Mouse (Mus musculus) layer of hippocampus, adult 2 months (tissue): ENCODE data around the gene Scamp3. TPM values are rescaled to one million over a fixed set of nuclear protein-coding genes. Genes with fewer than 3 reads are reported as not detected.
"Not testable (repeated sequence)": the region's sequence is repeated elsewhere in the genome, so short reads cannot be mapped to it uniquely, and the experiment has no call there.

ENCODE experiments used
- DNase-seq, 2 experiments: peaks; one replicate each; pipeline ENCODE4 v3.0.0; 2022; ENCODE audit warnings: low spot score in 2 of 2
- H3K27ac ChIP-seq: fragments of 200-600 bp; 2 replicates; pipeline ENCODE4 v1.8.1; 2022
- H3K4me3 ChIP-seq: fragments of 200-600 bp; 2 replicates; pipeline ENCODE4 v1.8.1; 2022; ENCODE audit warnings: mild to moderate bottlenecking
- CTCF ChIP-seq: fragments of 200-600 bp; conservative IDR thresholded peaks from 2 replicates; pipeline ENCODE4 v1.8.1; 2022; ENCODE audit warnings: antibody characterized with exemption, mild to moderate bottlenecking, moderate library complexity
- total RNA-seq, 2 experiments: library from RNA; stranded (reverse); gene quantifications; 2 replicates each; pipeline ENCODE4 v1.2.3; 2021

Scamp3 gene
- total RNA-seq, 2 experiments from 2014 or later = 67.1 to 69.0 TPM

DNA sequence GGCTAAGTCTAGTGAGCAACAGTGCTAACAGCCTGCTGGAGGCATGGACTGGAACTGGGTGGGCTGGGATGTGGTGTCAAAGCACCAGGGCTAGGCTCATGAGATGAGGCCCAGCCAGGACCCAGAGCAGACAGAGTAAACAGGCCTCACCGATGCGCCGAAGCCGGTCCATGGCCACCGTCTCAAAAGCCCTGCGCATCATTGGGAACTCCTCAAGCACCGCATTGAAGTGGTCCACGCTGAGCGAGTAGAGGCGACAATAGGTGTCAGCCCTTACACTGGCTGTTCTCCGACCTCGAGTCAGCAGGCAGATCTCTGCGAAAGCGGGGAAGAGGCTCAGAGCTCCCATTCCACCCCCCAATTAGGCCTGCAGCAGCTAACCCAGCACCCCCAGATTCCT is 28.7 kb upstream of the Scamp3 start:
- H3K4me3 ChIP-seq = no peak overlapping the region
- no peak for DNase-seq
- no peak overlapping the region for H3K27ac ChIP-seq
- TF ChIP-seq CTCF = no peak

DNA sequence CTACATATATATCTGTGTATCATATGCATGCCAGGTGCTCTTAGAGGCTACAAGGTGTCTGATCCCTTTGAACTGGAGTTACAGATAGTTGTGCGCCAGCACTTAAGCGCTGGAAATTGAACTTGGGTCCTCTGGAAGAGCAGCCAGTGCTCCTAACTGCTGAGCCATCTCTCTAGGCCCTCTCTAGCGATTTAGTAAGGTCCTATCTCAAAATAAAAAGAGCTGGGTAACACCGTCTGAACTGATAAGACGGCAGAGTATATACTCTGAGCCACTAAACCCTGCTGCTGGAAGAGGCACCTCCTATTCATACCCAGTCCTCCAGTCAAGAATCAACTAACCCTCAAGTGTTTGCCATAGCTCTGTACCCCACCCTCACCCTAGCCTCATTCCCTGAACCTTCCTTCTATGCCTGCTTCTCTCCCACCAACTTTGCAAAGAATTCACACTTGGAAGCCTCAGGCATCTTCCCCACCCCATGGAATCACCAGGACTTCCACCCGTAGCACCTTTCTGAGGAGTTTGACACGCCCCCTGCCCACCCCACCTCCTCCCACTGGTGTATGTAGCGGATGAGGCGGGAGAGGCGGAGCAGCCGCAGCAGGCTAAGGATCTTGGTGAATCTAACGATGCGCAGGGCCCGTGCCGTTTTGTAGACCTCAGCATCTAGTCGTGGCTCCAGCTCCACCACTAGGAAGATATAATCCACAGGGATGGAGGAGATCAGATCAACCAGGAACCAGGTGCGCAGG is 25.0 kb upstream of the Scamp3 start:
- no peak for TF ChIP-seq CTCF
- Histone ChIP-seq H3K4me3 (no peak overlapping the region), H3K27ac (no peak overlapping the region)
- DNase-seq = no peak

DNA sequence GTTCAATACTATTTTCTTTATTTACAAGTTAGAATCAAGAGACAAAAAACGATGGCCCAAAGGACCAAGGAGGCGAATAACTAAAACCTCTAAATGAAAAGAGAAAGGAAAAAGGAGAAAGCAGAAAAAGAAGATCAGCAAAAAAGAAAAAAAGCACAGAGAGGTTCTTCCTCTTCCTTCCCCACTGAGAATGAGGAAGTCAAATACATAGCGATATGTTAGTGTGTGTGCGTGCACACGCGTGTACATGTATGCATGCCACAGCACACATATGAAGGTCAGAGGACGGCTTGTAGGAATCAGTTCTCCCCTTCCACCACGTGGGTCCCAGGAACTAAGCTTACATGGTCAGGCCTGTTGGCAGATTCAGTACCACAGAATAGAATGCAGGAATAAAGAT is 20.3 kb upstream of the Scamp3 start:
- DNase-seq = no peak
- no peak for TF ChIP-seq CTCF
- no peak overlapping the region for H3K4me3 ChIP-seq
- no peak overlapping the region for H3K27ac ChIP-seq

DNA sequence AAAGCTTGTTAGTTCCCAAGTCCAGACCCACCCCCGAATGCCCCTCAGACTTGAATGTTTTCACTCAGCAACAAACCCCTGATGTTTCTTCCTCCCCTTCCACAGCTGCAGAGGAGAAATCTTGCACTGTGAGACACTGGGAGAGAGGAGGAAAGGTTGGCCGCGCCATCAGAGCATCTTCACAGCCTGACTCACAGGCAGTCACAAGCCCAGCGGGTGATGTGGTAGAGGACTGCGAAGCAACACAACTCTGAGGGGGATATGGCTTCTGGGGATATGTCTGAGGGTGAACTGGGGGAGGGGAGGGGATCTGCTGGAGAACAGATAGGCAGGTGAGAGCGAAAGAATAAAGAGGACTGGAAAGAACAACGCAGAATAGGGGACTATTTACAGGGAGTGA is 18.6 kb upstream of the Scamp3 start:
- no peak for DNase-seq
- H3K4me3 ChIP-seq = no peak overlapping the region; the same call in 1 of the 2 replicates
- no peak overlapping the region for H3K27ac ChIP-seq
- TF ChIP-seq CTCF = no peak

DNA sequence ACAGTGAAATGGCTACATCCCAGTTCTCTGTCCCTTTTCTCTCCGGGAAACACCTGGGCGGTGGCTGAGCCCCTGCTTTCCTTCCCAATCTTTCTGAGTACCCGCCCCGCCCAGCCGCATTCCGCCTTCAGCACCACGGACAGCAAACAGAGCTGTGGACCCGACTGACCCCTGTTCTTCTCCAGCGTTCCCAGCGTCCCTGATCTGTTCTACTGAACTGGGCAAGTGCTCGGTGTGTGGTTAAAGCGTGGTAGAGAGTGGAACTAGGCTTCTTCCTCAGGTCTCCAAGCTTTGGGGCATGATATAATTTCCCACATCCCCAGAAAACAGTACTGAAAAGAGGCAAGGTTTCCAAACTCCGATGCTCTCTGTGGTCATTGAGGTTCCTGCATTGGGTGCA is 18.1 kb upstream of the Scamp3 start:
- no peak overlapping the region for H3K27ac ChIP-seq
- TF ChIP-seq CTCF = no peak
- peak overlapping the region; percentile 62 for H3K4me3 ChIP-seq
- DNase-seq = no peak

DNA sequence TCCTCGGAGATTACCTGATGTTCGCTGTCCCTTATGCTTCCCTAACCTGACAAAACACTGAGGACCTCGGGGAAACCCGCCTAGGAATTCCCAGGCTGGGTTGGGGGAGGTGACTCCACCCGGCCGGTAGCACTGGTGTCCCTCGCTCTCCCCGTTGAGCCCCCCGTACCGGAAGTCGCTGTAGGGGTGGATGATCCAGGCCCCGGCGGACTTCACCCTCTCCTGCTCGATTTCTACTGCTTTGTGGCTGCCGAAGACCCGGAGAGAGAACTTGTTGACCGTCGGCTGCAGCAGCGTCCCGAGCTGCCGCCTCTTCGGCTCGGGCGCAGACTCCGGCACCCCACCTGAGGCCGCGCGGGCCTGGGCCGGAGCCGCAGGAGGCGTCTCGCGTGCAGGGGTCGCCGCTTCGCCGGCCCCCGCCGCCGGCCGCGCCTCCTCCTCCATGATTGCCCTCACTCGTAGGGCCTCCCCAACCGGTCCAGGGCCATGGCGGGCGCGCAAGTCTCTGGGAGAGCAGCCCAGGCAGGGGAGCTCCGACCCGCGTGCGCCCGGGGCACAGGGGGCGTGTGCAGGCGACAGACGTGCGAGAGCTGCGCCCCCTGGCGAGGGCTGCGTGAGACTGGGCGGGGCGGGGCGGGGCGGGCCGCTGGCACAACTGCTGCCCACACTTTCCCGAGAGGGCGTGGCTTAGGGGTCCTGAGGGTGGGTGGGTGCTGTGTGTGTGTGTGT is 17.5 kb upstream of the Scamp3 start, which contains the start of gene Hcn3:
Hcn3 (minus strand) TSS at position 581 of the 729 bp plus-strand sequence.
- DNase-seq = peak in 1 of 2 experiments; percentile 59
- H3K27ac ChIP-seq = no peak within 1 kb of the TSS
- peak within 1 kb of the TSS; percentile 62 for H3K4me3 ChIP-seq
- TF ChIP-seq CTCF = peak; percentile 73

DNA sequence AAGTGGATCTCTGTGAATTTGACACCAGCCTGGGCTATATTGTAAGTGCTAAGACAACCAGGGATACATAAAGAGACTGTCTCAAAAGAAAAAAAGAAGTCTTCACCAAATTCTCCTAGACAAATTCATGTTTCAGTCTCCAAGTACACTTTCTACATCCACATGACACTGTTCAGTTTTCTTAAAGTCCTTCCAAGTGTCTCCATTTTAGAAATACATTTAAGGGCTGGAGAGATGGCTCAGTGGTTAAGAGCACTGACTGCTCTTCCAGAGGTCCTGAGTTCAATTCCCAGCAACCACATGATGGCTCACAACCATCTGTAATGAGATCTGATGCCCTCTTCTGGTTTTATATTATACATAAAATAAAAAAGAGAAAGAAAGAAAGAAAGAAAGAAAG is 16.1 kb upstream of the Scamp3 start:
- DNase-seq, H3K27ac ChIP-seq, H3K4me3 ChIP-seq: not testable (repeated sequence)

DNA sequence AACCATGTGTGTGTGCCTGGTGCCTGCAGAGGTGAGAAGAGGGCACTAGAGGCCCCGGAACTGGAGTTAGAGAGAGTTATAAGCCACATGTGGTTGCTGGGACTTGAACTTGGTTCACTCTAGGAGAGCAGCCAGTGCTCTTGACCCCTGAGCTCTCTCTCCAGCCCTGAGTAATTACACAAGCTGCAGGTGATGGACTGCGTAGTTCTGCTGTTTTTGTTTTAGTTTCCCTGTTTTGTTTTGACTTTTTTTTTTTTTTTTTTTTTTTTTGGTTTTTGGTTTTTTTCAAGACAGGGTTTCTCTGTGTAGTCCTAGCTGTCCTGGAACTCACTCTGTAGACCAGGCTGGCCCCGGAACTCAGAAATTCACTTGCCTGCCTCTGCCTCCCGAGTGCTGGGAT is 15.5 kb upstream of the Scamp3 start:
- no peak overlapping the region for H3K4me3 ChIP-seq
- no peak for DNase-seq
- no peak overlapping the region for H3K27ac ChIP-seq
- no peak for TF ChIP-seq CTCF

GRCm38 (mm10) chr3:89163123-89163522 is 14.2 kb upstream of the Scamp3 start:
- H3K27ac ChIP-seq = no peak overlapping the region
- TF ChIP-seq CTCF = no peak
- DNase-seq = no peak

DNA sequence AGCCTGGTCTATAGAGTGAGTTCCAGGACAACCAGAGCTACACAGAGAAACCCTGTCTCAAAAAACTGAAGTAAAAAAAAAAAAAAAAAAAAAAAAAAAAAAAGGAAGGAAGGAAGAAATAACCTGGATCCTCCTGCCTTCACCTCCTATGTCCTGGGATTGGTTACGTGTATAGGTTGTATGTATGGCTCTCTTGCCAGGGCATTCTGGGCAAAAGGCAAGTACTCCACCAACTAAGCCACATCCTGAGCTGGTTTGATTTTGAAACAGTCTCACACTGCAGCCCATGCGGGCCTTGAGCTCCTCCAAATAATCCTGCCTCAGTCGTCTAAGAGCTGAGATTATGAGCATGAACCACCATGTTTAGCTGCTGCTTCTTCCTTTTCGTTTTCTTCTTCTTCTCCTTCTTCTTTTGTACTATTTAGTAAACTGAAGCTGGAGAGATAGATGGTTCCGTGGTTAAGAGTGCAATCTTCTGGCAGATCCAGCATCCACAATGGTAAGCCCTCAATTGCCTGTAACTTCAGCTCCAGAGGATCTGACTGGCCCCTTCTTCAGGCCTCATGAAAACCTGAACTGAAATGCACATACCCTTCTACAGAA is 13.5 kb upstream of the Scamp3 start:
- DNase-seq = no peak
- no peak for TF ChIP-seq CTCF
- peak overlapping the region; percentile 84 for H3K4me3 ChIP-seq
- peak overlapping the region; percentile 95 for H3K27ac ChIP-seq

More at GRCm38 (mm10) chr3:89163123-89163522, 14.2 kb upstream of the Scamp3 start:
- no peak overlapping the region for H3K4me3 ChIP-seq

- peak within 1 kb of the TSS; percentile 84 for H3K4me3 ChIP-seq
- TF ChIP-seq CTCF = no peak
- peak within 1 kb of the TSS; percentile 95 for H3K27ac ChIP-seq
- DNase-seq = peak; percentile 94
Measured at GRCm38 (mm10) chr3:89164506-89165267, 12.6 kb upstream of the Scamp3 start, which contains the start of gene Clk2. Gene Clk2, plus strand, starts transcription at chr3:89164795.

GRCm38 (mm10) chr3:89165268-89165870 is 11.9 kb upstream of the Scamp3 start:
- Histone ChIP-seq H3K27ac (peak overlapping the region; percentile 95), H3K4me3 (peak overlapping the region; percentile 84)
- no peak for TF ChIP-seq CTCF
- DNase-seq = no peak
